Mouse (Mus musculus) Patski (cell line): ENCODE results near the gene Lzts3. TPM values are rescaled to one million over a fixed set of nuclear protein-coding genes. Genes with fewer than 3 reads are reported as not detected.

Experiments
- ATAC-seq: fragments of 100-300 bp; one replicate; pipeline ENCODE4 v1.8.0; 2021
- CTCF ChIA-PET: fragments of 350-600 bp; sonication (Branson Sonifier 250); formaldehyde crosslinking; loops from one replicate; lab custom pipeline; 2022; ENCODE audit warnings: inconsistent platforms; lab: Charles Lee
- POLR2A ChIA-PET: fragments of 350-600 bp; sonication (Branson Sonifier 250); formaldehyde crosslinking; loops from one replicate; lab custom pipeline; 2022; ENCODE audit warnings: antibody characterized with exemption, inconsistent platforms; lab: Charles Lee
- DNase-seq: peaks from one replicate; pipeline ENCODE4 v3.0.0-alpha.2; 2011; ENCODE audit warnings: low read depth, low spot score
- H3K27me3 ChIP-seq: fragments of 371-371 bp; one replicate; pipeline ENCODE4 v1.5.1; 2021
- CTCF ChIP-seq: fragments of 100-300 bp; IDR thresholded peaks from one replicate; pipeline ENCODE4 v1.5.1; 2021
- in situ Hi-C: fragments of 300-500 bp; cut with MboI; formaldehyde crosslinking; loops from 3 replicates; pipeline ENCODE4 v1.11.1; 2018; ENCODE audit warnings: low pct_unique_long_range_greater_than_20kb, mixed read lengths
- polyA plus RNA-seq: library from polyadenylated mRNA; unstranded; gene quantifications from one replicate; pipeline ENCODE4 v1.2.3, GENCODE M21; 2021

Lzts3 gene
- polyA plus RNA-seq = 14.6 TPM

- in situ Hi-C loops = no loop called here
- TF ChIP-seq CTCF = no peak
These were observed at the start of gene Lzts3 for GRCm38 (mm10) chr2:130642684-130643369. Gene Lzts3 (minus strand): TSS chr2:130642803.

DNA sequence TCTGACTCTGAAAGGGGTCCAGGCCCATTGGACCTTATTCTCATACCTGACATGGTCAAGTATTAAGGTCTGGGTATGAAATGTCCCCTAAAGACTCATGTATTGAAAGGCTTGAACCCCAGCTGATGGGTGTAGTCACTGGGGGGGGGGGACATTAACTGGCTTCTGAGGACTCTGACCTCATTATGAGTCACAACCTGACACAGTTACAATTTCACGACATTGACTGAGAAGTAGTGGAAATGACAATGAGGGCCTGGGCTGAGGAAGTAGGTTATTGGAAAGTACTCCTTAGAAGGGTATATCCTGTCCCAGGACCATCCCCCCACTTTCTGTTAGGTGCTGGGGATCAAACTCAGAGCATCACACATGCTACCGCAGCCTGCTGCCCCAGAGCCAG lies 46.4 kb upstream of the Lzts3 start:
- ChIA-PET CTCF (interaction anchor here (1.3 kb wide), 1 partner anchor 24 kb away, joined by 3 read pairs; no protein-coding TSS in a partner anchor), POLR2A (no interaction called here)
- DNase-seq (no peak), ATAC-seq (no peak)
- H3K27me3 ChIP-seq = no peaks in the 10 kb centered on the region
- in situ Hi-C loops = no loop called here
- TF ChIP-seq CTCF = no peak

More at GRCm38 (mm10) chr2:130642684-130643369, at the start of gene Lzts3:
- no peak for DNase-seq
- ATAC-seq = peak; percentile 95
- POLR2A ChIA-PET = interaction anchor here (0.6 to 0.9 kb wide), 3 partner anchors 10 to 821 kb away, joined by 3 to 4 read pairs (median 3); no protein-coding TSS in a partner anchor
- CTCF ChIA-PET = no interaction called here
- H3K27me3 ChIP-seq = no peaks in the 10 kb centered on the region

DNA sequence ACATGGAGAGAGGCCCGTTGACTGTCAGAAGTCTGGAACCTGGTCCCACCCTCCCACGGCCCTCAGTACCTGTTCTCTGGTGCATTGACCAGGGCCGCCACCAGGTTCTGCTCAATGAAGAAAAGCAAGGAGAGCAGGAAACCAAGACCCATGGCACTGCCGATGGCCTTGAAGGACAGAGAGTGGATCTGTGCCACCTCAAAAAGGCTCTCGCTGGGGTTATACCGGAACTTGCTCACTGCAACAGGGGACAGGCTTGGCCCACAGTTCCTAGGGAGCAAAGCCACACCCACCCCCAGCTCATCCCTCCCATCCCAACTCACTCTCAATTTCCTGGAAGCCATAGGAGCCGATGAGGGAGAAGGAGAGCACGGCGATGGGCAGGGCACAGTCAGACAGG lies 42.8 kb upstream of the Lzts3 start:
- TF ChIP-seq CTCF = no peak
- ChIA-PET POLR2A (no interaction called here), CTCF (no interaction called here)

DNA sequence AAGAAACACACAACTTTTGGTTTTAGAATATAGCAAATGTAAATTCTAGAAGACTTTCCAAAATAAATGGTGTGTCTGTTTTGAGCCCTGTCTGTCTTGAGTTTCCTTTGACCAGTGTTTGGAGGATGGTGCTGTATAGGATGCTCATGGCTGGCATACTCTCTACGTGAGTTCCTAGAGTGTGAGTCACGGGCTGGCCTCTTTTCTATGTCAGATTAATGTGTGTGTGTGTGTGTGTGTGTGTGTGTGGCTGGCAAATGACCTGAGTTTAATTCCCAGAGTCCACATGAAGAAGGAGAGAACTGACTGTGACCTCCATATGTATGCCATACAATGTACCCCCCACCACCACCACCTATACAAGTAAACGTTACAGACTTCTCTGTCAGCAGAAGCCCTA lies 38.9 kb upstream of the Lzts3 start:
- ATAC-seq (no peak), DNase-seq (no peak)
- in situ Hi-C loops = no loop called here
- ChIA-PET CTCF (no interaction called here), POLR2A (no interaction called here)
- no peaks in the 10 kb centered on the region for H3K27me3 ChIP-seq
- no peak for TF ChIP-seq CTCF

More for the DNA sequence above, 42.8 kb upstream of the Lzts3 start:
- no peak for DNase-seq
- ATAC-seq = no peak
- no peaks in the 10 kb centered on the region for H3K27me3 ChIP-seq
- in situ Hi-C loops = no loop called here

- ChIA-PET POLR2A (interaction anchor here (0.9 kb wide), 1 partner anchor 18 kb away, joined by 3 read pairs; the partner anchor contains the start of gene Slc4a11), CTCF (interaction anchor here (0.7 to 1.6 kb wide), 3 partner anchors 12 to 115 kb away, joined by 3 to 5 read pairs (median 4); no protein-coding TSS in a partner anchor)
- DNase-seq (peak; percentile 82), ATAC-seq (peak; percentile 96)
- H3K27me3 ChIP-seq = no peaks in the 10 kb centered on the region
- TF ChIP-seq CTCF = no peak
- in situ Hi-C loops = no loop called here
These were observed 37.3 kb upstream of the Lzts3 start for GRCm38 (mm10) chr2:130679899-130680298.

DNA sequence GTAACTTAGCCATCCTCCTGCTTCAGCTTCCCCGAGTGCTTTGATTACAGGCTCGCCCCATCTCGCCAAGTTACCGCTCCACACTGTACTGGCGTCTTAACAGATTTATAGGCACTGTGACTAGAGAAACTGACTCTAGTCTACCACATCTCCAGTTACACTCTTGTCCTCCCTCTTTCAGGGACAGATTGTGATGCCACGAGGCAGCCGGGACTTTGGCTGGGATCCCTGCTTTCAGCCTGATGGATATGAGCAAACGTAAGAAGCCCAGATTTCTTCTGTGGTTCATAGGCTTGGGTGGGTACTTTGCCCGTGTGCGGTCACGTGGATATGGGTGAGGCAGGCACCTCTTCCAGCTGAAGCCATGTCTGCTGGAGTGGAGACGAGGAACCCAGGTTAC lies 36.6 kb upstream of the Lzts3 start:
- peak; percentile 1 for ATAC-seq
- no peaks in the 10 kb centered on the region for H3K27me3 ChIP-seq
- DNase-seq = no peak
- in situ Hi-C loops = no loop called here
- ChIA-PET CTCF (interaction anchor here (1.6 kb wide), 1 partner anchor 11 kb away, joined by 5 read pairs; no protein-coding TSS in a partner anchor), POLR2A (interaction anchor here (0.9 to 1.5 kb wide), 2 partner anchors 12 to 18 kb away, joined by 3 to 6 read pairs; partner anchors contain the start of genes Itpa and Slc4a11)
- TF ChIP-seq CTCF = no peak

DNA sequence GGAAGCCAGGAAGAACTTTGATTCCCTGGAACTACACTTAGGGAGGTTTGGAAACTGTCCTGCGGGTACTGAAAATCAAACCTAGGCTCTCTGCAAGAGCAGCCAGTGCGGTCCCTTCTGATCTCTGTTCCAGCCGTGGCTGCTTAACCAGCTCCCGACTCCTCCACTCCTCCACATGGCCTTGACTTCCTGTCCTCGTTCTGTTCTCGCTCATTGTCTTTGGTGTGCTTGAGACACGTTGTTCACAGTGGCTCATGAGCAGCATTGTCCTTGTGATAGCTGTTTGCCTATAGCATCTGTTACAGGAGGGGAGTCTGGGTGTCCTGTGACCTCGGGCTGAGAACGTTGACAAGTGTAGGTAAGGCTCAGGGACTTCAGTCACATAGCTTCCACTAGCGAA lies 34.6 kb upstream of the Lzts3 start:
- in situ Hi-C loops = no loop called here
- DNase-seq = no peak
- ChIA-PET CTCF (interaction anchor here (1.3 to 1.6 kb wide), 2 partner anchors 9 to 16 kb away, joined by 3 read pairs; partner anchors contain the start of gene Itpa), POLR2A (no interaction called here)
- TF ChIP-seq CTCF = no peak
- H3K27me3 ChIP-seq = no peaks in the 10 kb centered on the region
- no peak for ATAC-seq

DNA sequence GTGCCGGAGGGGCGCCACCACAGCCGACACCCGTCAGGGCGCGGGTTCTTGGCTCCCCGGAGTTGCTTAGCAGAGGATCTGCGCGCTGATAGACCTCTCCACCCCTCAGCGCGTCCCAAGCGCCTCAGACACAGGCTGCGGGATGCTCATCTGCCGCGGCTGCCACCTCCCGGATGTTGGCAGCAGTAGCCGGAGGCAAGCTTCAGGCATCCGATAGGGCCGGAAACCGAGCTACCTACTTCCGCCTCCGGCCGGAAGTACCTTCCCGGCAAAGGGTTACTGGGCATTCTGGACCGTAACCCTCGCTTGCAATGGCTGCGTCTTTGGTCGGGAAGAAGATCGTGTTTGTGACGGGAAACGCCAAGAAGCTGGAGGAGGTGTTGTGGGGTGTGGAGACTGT lies 25.0 kb upstream of the Lzts3 start, which contains the start of gene Itpa:
TSS of gene Itpa (plus strand) at position 52 of the 400 bp plus-strand sequence.
- ChIA-PET CTCF (interaction anchor here (0.7 to 1.7 kb wide), 3 partner anchors 10 to 53 kb away, joined by 3 to 5 read pairs (median 3); no protein-coding TSS in a partner anchor), POLR2A (interaction anchor here (2.0 kb wide), 1 partner anchor 11 kb away, joined by 6 read pairs; no protein-coding TSS in a partner anchor)
- no peak for DNase-seq
- no peak for TF ChIP-seq CTCF
- in situ Hi-C loops = no loop called here
- H3K27me3 ChIP-seq = no peaks in the 10 kb centered on the region
- ATAC-seq = peak; percentile 69

DNA sequence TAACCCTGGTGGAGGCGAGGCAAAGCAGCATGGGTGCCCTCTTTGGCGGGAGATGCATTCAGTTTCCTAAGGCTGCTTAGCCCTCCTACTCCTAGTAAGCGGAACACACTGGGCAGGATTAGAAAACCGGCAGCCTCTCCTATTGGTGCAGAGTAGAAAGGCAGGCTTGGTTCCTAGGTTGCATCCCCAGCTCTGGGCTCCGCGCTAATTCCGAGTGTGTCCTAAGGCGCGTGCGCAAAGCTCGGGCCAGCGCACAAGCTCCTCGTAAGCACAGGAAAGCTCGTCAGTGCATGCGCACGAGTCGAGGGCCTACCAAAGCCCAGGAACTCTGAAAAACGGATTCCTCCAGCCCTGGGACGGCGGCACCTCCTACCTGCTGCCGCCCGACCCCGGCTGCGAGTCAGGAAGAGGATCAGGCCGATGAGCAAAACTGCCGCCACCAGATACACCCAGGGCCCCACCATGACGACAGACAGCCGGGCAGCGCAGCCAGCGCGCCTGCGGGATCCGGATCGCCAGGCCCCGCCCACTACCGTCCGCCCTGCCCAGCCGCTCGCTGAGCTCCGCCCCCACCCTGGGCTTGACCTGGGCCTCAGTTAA lies 21.6 kb upstream of the Lzts3 start, which contains the start of gene Ddrgk1:
TSS of gene Ddrgk1 (minus strand) at position 558 of the 600 bp plus-strand sequence.
- CTCF ChIA-PET = interaction anchor here (0.9 to 1.3 kb wide), 2 partner anchors 29 to 51 kb away, joined by 3 read pairs; no protein-coding TSS in a partner anchor
- DNase-seq (peak; percentile 58), ATAC-seq (peak; percentile 88)
- in situ Hi-C loops = no loop called here
- POLR2A ChIA-PET = no interaction called here
- no peaks in the 10 kb centered on the region for H3K27me3 ChIP-seq
- TF ChIP-seq CTCF = no peak

DNA sequence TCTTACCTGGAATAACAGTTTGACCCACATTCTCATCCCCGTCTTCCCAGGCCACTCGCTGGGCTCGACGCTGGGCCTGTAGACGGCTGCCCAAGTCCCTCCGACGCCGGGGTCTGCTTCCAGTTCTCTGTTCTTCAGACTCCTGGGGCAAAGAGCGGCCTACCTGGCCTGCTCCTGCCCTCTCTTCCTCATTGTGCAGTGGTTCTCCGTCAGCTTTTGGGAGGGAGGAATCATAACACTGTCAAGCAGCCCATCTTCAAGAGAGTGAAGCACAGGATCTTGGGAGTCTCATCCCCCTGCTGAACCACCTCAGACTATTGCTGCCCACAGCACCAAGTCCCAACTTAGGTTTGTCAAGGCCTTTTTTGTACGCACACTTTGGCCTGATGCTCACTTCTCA lies 20.7 kb upstream of the Lzts3 start:
- ATAC-seq (no peak), DNase-seq (no peak)
- TF ChIP-seq CTCF = no peak
- no peaks in the 10 kb centered on the region for H3K27me3 ChIP-seq
- in situ Hi-C loops = no loop called here
- ChIA-PET POLR2A (interaction anchor here (0.8 kb wide), 1 partner anchor 119 kb away, joined by 4 read pairs; no protein-coding TSS in a partner anchor), CTCF (no interaction called here)
